Mouse (Mus musculus): Measurements from ENCODE around the gene Plin4.

The Plin4 gene

GRCm38 (mm10) chr17:56109219-56110051 is at the start of gene Plin4:
TSS of gene Plin4 (minus strand) at chr17:56109803.
- DNase-seq (ENCODE audit: low read depth in 1 of 2, low spot score in 2 of 2), result no peak

DNA sequence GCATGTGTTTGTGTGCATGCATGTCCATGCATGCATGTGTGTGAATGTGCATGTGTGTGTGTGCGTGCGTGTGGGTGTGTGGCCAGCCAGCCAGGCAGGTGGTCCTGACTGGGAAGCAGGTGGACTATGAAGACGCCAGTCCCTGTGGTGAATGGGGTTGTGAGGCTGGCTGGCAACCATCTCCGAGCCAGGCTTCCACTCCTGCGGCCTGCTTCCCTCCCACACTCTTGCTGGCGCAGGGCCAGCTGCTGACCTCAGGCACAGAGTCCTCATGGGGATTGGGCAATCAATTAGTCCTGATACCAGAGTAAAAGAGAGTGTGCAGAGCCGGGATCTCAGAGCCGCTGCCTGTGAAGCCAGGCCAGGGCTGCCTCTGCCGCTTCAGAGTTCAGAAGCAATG is 44.0 kb upstream of the Plin4 start:
- DNase-seq (ENCODE audit: low read depth in 1 of 2, low spot score in 2 of 2), result peak in 1 of 2 experiments; percentile 26

GRCm38 (mm10) chr17:56149897-56150296 is 40.3 kb upstream of the Plin4 start:
- DNase-seq (ENCODE audit: low read depth in 1 of 2, low spot score in 2 of 2), result no peak

DNA sequence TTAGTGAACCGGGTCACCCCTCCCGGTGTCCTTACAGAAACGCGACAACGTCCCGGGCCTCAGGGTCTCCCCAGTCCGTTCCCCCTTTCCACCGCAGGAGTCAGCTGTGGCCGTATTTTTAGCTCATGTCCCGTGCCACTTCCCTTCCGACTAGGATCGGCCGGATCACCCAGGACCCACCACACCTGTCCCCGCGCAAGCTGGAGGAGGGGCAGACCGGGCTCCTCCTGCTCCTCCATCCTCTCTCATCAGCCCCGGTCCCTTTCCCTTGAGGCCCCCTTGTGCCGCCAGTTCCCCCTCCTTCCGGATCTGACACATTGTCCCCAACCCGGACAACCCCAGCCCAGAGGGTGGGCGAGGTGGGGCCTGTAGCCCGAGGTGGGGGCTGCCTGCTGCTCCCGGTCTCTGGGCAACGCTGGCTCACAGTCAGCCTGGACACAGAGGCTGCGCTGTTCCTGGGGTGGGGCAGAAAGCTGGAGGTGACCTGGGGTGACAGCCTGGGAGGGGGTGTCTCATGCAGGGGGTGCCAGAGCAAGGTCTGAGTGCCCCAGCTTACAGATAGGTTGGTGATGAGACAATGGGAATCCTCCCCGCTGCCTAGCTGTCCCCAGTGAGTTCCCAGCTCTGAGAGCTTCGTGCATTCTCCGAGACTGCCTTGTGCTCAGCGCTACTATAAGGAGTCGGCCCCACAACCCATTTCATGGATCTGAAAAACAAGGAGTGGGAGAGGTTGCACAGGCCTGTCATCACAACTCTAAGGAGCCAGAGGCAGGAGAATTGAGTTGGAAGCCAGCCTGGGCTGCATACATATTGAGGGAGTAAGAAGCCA is 39.4 kb upstream of the Plin4 start:
- DNase-seq (ENCODE audit: low read depth in 1 of 2, low spot score in 2 of 2), result no peak

DNA sequence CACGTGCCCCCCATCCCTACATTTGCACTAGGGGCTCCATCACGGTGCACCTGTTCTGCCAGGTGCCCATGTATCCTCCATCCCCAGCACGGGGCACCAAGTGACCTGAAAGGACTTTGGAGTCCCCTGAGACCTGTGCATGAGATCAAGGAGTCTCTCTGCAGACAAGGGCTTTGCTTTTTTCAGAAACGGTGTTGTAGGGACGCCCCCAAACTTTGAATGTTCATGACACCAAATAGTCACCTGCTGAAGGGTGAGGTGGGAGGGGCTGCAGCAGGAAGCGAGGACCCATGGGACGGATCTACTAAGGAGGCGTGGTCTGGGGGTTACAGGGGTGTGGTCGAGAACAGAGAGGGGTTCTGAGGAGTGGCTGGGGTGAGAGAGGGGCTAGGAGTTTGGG is 38.7 kb upstream of the Plin4 start:
- DNase-seq (ENCODE audit: low read depth in 1 of 2, low spot score in 2 of 2), result no peak

DNA sequence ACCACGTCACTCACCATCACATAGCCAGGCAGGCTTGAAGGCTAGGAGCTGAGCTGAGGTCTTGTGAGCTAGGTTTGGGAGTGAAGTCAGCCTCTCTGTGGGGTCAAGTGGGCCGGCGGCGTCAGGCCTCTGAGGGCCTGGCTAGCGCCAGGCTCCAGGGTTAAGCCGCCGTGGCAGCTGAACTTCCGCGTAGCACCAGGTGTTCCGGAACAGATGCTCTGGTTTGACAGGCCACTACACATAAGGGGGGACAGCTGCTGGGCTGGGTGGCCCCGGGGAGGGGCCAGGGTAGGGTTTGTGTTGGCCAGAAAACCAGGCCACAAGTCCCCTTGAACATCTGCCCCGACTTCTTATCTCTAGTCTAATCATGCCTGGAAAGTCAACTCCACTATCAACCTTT is 37.8 kb upstream of the Plin4 start:
- DNase-seq (ENCODE audit: low read depth in 1 of 2, low spot score in 2 of 2), result no peak

DNA sequence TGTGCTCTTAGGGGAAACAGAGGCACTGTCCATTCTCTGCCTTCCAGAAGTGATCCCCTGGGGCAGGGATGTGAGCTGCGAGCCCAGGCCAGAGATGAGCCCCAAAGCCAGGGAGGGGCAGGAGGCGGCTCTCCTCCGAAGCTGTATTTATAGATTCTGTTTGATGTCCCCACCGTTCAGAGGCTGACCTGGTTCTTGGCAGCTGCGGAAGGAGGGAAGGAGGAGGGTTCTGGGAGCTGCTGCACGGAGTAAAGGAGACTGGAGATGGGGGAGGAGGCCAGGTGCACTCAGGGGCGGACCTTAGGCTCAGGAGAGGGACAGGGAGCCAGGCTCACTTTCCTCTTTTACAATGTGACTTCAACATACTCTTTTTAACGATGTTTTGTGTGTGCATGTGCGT is 36.5 kb upstream of the Plin4 start:
- no peak for DNase-seq (ENCODE audit: low read depth in 1 of 2, low spot score in 2 of 2)

GRCm38 (mm10) chr17:56144546-56144945 is 34.9 kb upstream of the Plin4 start:
- no peak for DNase-seq (ENCODE audit: low read depth in 1 of 2, low spot score in 2 of 2)

GRCm38 (mm10) chr17:56141702-56142605 is 32.4 kb upstream of the Plin4 start:
- no peak for DNase-seq (ENCODE audit: low read depth in 1 of 2, low spot score in 2 of 2)

GRCm38 (mm10) chr17:56139858-56140595 is 30.4 kb upstream of the Plin4 start, which contains the start of gene Sema6b:
TSS of gene Sema6b (minus strand) at chr17:56140343.
- no peak for DNase-seq (ENCODE audit: low read depth in 1 of 2, low spot score in 2 of 2)

DNA sequence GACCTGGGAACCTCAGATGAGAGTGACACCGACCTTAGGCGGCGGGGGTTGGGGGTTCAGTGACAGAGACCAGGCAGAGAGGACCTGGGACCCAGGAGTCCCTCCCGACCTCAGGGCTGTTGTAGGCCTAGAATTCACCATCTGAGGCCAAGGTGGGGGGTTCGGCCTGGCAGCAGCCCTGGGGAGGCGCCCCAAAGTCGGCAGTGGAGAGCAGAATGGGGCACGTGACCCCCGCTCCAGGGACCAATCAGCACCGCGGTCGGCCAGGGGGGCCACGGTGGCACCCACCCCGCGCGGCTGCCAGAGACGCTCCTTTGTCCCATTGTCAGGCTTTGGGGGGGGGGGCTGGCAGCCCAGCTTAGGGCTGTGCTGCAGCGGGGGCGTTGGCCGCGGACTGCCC is 29.8 kb upstream of the Plin4 start:
- DNase-seq (ENCODE audit: low read depth in 1 of 2, low spot score in 2 of 2), result no peak

GRCm38 (mm10) chr17:56137839-56138613 is 28.4 kb upstream of the Plin4 start:
- DNase-seq (ENCODE audit: low read depth in 1 of 2, low spot score in 2 of 2), result no peak

DNA sequence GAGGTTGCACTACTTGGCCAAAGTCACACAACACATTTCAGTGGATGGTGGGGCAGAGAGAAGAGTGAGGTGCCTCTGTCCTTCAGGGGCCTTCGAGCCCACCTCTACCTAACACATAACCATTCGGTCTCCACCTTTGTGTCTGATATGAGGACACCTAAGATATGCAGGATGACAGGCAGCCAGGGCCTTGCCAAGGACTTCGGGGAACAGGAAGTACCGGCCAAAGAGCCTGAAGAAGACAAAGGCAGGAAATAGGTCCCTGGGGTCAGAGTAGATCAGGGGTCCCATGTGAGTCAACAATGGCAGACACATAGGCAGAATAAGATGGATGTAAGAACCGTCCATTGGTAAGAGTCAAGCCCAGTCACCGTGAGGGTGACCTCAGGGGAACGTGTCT is 27.0 kb upstream of the Plin4 start:
- DNase-seq (ENCODE audit: low read depth in 1 of 2, low spot score in 2 of 2), result no peak

GRCm38 (mm10) chr17:56134463-56134971 is 24.9 kb upstream of the Plin4 start:
- DNase-seq (ENCODE audit: low read depth in 1 of 2, low spot score in 2 of 2), result peak; percentile 48 to 72

GRCm38 (mm10) chr17:56133457-56134363 is 24.1 kb upstream of the Plin4 start:
- DNase-seq (ENCODE audit: low read depth in 1 of 2, low spot score in 2 of 2), result peak; percentile 45 to 46

- DNase-seq (ENCODE audit: low read depth in 1 of 2, low spot score in 2 of 2), result peak; percentile 33 to 62
Measured at GRCm38 (mm10) chr17:56132661-56133060, 23.1 kb upstream of the Plin4 start.

DNA sequence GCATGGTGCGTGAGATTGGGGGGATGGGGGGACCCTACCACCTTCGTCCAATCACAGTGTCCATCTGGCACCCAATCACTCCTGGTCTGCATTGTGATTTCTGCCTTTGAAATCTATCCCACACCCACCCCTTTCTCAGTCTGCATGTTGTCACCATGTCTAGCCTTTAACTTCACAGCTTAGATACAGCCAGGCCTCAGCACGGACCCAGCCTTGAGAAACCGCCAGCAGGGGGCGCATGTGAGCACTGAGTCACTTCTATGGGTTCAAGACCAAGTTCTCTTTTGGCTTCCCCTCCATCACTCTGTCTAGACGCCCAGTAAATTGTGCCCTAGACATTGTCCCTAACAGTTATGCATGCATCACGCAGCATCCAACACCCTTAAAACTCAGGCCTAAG is 22.2 kb upstream of the Plin4 start:
- peak; percentile 42 to 69 for DNase-seq (ENCODE audit: low read depth in 1 of 2, low spot score in 2 of 2)

- no peak for DNase-seq (ENCODE audit: low read depth in 1 of 2, low spot score in 2 of 2)
Measured at GRCm38 (mm10) chr17:56131136-56131535, 21.5 kb upstream of the Plin4 start.

Data from monocyte, adult 2 months (primary cell).